Mouse (Mus musculus) neural tube, embryonic 11.5 days (tissue): Measurements from ENCODE around the gene Ccdc175. TPM values are rescaled to one million over a fixed set of nuclear protein-coding genes. Genes with fewer than 3 reads are reported as not detected.

Experiments
- ATAC-seq: fragments of 200-750 bp; cut with Nextera tagmentation; 2 replicates; pipeline ENCODE4 v1.8.0; 2017; ENCODE audit warnings: moderate number of reproducible peaks, mild to moderate bottlenecking, moderate TSS enrichment, moderate library complexity; ENCODE audit not compliant: insufficient read depth, low FRiP score, low TSS enrichment
- DNase-seq: peaks from one replicate; pipeline ENCODE4 v3.0.0-alpha.2; 2015; ENCODE audit warnings: low spot score
- H3K27ac ChIP-seq: fragments of 300-500 bp; sonication (generic); 2 replicates; pipeline ENCODE4 v1.5.1; 2014; ENCODE audit warnings: low read depth, mild to moderate bottlenecking, low read length
- H3K27me3 ChIP-seq: fragments of 300-500 bp; sonication (generic); 2 replicates; pipeline ENCODE4 v1.6.1; 2014; ENCODE audit warnings: mild to moderate bottlenecking, low read length, mixed read lengths; ENCODE audit not compliant: control insufficient read depth, insufficient read depth
- H3K36me3 ChIP-seq: fragments of 300-500 bp; sonication (generic); 2 replicates; pipeline ENCODE4 v1.6.1; 2014; ENCODE audit warnings: mild to moderate bottlenecking, low read length, moderate library complexity, mixed read lengths; ENCODE audit not compliant: control insufficient read depth, insufficient read depth
- H3K4me1 ChIP-seq: fragments of 300-500 bp; sonication (generic); 2 replicates; pipeline ENCODE4 v1.6.1; 2014; ENCODE audit warnings: low read length, mixed read lengths; ENCODE audit not compliant: control insufficient read depth, insufficient read depth
- H3K4me2 ChIP-seq: fragments of 300-500 bp; sonication (generic); 2 replicates; pipeline ENCODE4 v1.6.1; 2014; ENCODE audit warnings: low read depth, mild to moderate bottlenecking, moderate library complexity
- H3K4me3 ChIP-seq: fragments of 300-500 bp; sonication (generic); 2 replicates; pipeline ENCODE4 v1.5.1; 2014; ENCODE audit warnings: low read depth, low read length
- H3K9ac ChIP-seq: fragments of 300-500 bp; sonication (generic); 2 replicates; pipeline ENCODE4 v1.6.1; 2014; ENCODE audit warnings: mild to moderate bottlenecking, low read length
- H3K9me3 ChIP-seq: fragments of 300-500 bp; sonication (generic); 2 replicates; pipeline ENCODE4 v1.6.1; 2016; ENCODE audit warnings: low read length; ENCODE audit not compliant: control insufficient read depth
- WGBS: fragments of 180-500 bp; shearing (Covaris S2); extraction: QIAGEN DNeasy Blood & Tissue Kit; methylation state at CpG from one replicate; pipeline ENCODE4 v1.1.7; 2014; 5-methylcytosine and 5-hydroxymethylcytosine counted together
- polyA plus RNA-seq: library from polyadenylated mRNA; unstranded; fragments of >200 nt; fragmentation: Nextera tagmentation; extraction: Ambion mirVana; gene quantifications from 2 replicates; pipeline ENCODE4 v1.2.1, GENCODE M21; 2014

Gene Ccdc175
- polyA plus RNA-seq, 1 experiment from 2014 or later, result 0.08 TPM

GRCm38 (mm10) chr12:72115686-72116345, 69.0 kb downstream of the Ccdc175 start:
- DNase-seq (no peak), ATAC-seq (no peak)
- Histone ChIP-seq H3K27me3 (no peaks in the 10 kb centered on the region), H3K4me2 (no peak overlapping the region), H3K9me3 (no peaks in the 10 kb centered on the region), H3K27ac (no peak overlapping the region), H3K4me1 (no peaks in the 10 kb centered on the region), H3K36me3 (no peaks in the 10 kb centered on the region), H3K9ac (no peak overlapping the region), H3K4me3 (no peak overlapping the region)
- WGBS, result 79% methylated on average over 22 of the region's 23 CpGs

GRCm38 (mm10) chr12:72115126-72115525, 69.7 kb downstream of the Ccdc175 start:
- H3K9me3 ChIP-seq, result no peaks in the 10 kb centered on the region
- no peak overlapping the region for H3K4me3 ChIP-seq
- WGBS, result 85% methylated on average over 6 of the region's 6 CpGs
- DNase-seq (no peak), ATAC-seq (no peak)
- no peak overlapping the region for H3K9ac ChIP-seq
- H3K4me1 ChIP-seq, result no peaks in the 10 kb centered on the region
- no peak overlapping the region for H3K27ac ChIP-seq
- no peaks in the 10 kb centered on the region for H3K27me3 ChIP-seq
- H3K4me2 ChIP-seq, result no peak overlapping the region
- H3K36me3 ChIP-seq, result no peaks in the 10 kb centered on the region

GRCm38 (mm10) chr12:72104525-72105281, 80.1 kb downstream of the Ccdc175 start:
- H3K27me3 ChIP-seq, result no peaks in the 10 kb centered on the region
- no peak overlapping the region for H3K4me3 ChIP-seq
- WGBS, result 31% methylated on average over 14 of the region's 14 CpGs
- no peaks in the 10 kb centered on the region for H3K4me1 ChIP-seq
- 0 out of 2 replicates have a peak overlapping the region, but pooled peaks have one; percentile 7 for H3K9ac ChIP-seq
- H3K27ac ChIP-seq, result no peak overlapping the region
- DNase-seq (peak; percentile 75), ATAC-seq (peak; percentile 45; the same call in 1 of the 2 replicates)
- H3K36me3 ChIP-seq, result peaks cover 4% of the 10 kb centered on the region; the same call in 1 of the 2 replicates
- H3K4me2 ChIP-seq, result peak overlapping the region; percentile 15; the same call in 1 of the 2 replicates
- H3K9me3 ChIP-seq, result no peaks in the 10 kb centered on the region

- Histone ChIP-seq H3K9ac (no peak overlapping the region), H3K4me3 (no peak overlapping the region), H3K4me1 (no peaks in the 10 kb centered on the region), H3K36me3 (peaks cover 4% of the 10 kb centered on the region; the same call in 1 of the 2 replicates), H3K27me3 (no peaks in the 10 kb centered on the region), H3K27ac (no peak overlapping the region), H3K4me2 (no peak overlapping the region), H3K9me3 (no peaks in the 10 kb centered on the region)
- ATAC-seq, result no peak; the same call in 1 of the 2 replicates
- DNase-seq, result no peak
- WGBS, result 85% methylated on average over 5 of the region's 5 CpGs
Measured at GRCm38 (mm10) chr12:72104027-72104426, 80.8 kb downstream of the Ccdc175 start.

- H3K27me3 ChIP-seq, result no peaks in the 10 kb centered on the region
- no peak overlapping the region for H3K9ac ChIP-seq
- no peak overlapping the region for H3K27ac ChIP-seq
- no peaks in the 10 kb centered on the region for H3K4me1 ChIP-seq
- no peak overlapping the region for H3K4me3 ChIP-seq
- 90% methylated on average over 6 of the region's 6 CpGs for WGBS
- H3K36me3 ChIP-seq, result peaks cover 5% of the 10 kb centered on the region; the same call in 1 of the 2 replicates
- no peak for DNase-seq
- no peak for ATAC-seq
- no peaks in the 10 kb centered on the region for H3K9me3 ChIP-seq
- H3K4me2 ChIP-seq, result no peak overlapping the region
Measured at GRCm38 (mm10) chr12:72102776-72103175, 82.1 kb downstream of the Ccdc175 start.

GRCm38 (mm10) chr12:72096966-72097365, 87.9 kb downstream of the Ccdc175 start:
- DNase-seq, result no peak
- H3K36me3 ChIP-seq, result peaks cover 17% of the 10 kb centered on the region
- no peak overlapping the region for H3K27ac ChIP-seq
- no peak for ATAC-seq
- H3K9me3 ChIP-seq, result no peaks in the 10 kb centered on the region
- no peak overlapping the region for H3K4me2 ChIP-seq
- WGBS, result 93% methylated on average over 8 of the region's 8 CpGs
- no peaks in the 10 kb centered on the region for H3K4me1 ChIP-seq
- H3K9ac ChIP-seq, result no peak overlapping the region
- H3K27me3 ChIP-seq, result no peaks in the 10 kb centered on the region
- H3K4me3 ChIP-seq, result no peak overlapping the region

GRCm38 (mm10) chr12:72089802-72090201, 95.0 kb downstream of the Ccdc175 start:
- Histone ChIP-seq H3K9me3 (no peaks in the 10 kb centered on the region), H3K4me2 (no peak overlapping the region), H3K4me1 (0 out of 2 replicates have a peak, but pooled peaks cover 3% of the 10 kb centered on the region), H3K27me3 (no peaks in the 10 kb centered on the region), H3K4me3 (no peak overlapping the region), H3K9ac (no peak overlapping the region), H3K27ac (no peak overlapping the region), H3K36me3 (peaks cover 2% of the 10 kb centered on the region; the same call in 1 of the 2 replicates)
- 81% methylated on average over 4 of the region's 4 CpGs for WGBS
- DNase-seq (no peak), ATAC-seq (no peak)

- DNase-seq (no peak), ATAC-seq (no peak)
- Histone ChIP-seq H3K36me3 (no peaks in the 10 kb centered on the region), H3K9ac (peak overlapping the region; percentile 93), H3K27ac (peak overlapping the region; percentile 97), H3K4me1 (peaks cover 3% of the 10 kb centered on the region; the same call in 1 of the 2 replicates), H3K27me3 (no peaks in the 10 kb centered on the region), H3K9me3 (no peaks in the 10 kb centered on the region), H3K4me3 (peak overlapping the region; percentile 69), H3K4me2 (peak overlapping the region; percentile 67)
- 2% methylated on average over 18 of the region's 18 CpGs for WGBS
Measured at GRCm38 (mm10) chr12:72086166-72086825, 98.5 kb downstream of the Ccdc175 start.
